Mouse (Mus musculus): Measurements from ENCODE around the gene Rnls.
"Not testable (repeated sequence)": the region's sequence is repeated elsewhere in the genome, so short reads cannot be mapped to it uniquely, and the experiment has no call there.

Gene Rnls

DNA sequence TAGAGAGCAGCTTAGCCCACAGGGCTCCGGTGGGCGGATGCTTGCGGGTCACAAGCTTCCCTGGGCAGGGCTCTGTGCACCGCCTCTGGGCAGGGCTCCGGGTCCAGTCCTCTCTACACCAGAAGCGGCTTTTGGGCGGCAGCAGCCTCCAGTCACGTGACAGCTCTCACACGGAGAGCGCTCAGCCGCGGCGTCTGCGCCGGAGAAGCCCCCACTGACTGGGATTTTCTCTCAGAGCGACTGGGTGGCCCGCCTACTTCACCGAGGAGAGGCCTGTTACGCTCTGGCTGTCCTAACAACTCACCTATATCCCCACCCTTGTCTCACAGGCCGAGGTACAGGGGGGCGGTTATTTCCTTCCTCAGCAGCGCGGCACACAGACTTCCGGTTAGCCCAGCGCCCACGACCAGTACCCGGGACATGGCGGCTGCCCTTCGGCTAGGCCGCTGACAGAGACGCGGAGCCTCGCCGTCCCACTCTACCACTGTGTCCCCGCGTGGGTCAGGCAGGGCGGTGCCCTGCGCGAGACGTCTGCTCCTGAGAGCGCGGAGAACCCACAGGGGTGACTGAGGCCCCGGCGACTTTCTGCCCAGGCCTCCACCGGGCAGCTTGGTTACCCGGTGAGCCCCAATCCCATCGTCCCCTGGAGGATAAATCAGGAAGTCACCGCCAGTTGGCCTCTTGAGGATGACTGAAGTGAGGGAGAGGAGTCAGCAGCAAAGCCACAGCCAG, at the start of gene Rnls:
Gene Rnls, minus strand, starts transcription at position 645 of the 732 bp plus-strand sequence.
- DNase-seq: peak; percentile 94

GRCm38 (mm10) chr19:33429457-33429856, 37.4 kb upstream of the Rnls start:
- no peak for DNase-seq

DNA sequence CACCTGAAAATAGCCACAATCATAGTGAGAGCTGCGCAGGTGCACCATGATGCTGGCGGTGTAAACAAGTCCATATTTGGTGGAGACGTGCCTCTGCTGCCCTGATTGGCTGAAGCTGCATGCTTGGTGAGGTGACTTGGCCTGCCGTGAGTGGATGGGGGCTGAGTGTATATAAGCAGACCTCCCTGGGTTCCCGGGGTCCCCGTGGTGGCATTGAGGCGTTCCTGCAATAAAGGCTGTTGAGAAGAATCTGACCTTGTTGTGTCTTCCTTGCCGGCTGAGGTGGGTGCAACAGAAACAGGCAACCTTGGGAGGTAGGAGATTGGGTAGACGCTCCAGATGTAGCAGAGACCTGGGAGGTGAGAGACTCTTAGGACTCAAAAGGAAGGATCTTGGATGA, 27.3 kb upstream of the Rnls start:
- DNase-seq: not testable (repeated sequence)

GRCm38 (mm10) chr19:33380825-33381224, 11.3 kb downstream of the Rnls start:
- no peak for DNase-seq

- DNase-seq: peak; percentile 7
These were observed 11.7 kb downstream of the Rnls start for GRCm38 (mm10) chr19:33380386-33380785.

DNA sequence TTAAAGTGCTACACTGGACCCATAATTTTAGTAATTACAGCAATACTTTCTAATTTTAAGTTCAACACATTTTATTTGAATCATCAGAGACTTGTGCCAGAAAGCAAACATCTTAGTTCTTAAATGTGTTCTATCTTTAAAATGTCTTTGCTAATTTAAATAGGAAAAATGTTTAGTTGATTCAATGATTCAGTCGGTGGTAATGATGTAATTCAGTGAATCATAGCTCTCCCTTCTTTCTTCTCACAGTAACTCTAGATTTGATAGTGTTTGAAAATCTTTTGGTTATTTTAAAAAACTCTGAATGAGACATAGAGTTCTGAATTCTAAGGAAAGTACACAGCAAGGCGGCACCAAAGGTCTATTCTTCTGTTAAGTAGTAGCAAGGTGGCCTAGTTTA, 23.3 kb downstream of the Rnls start:
- no peak for DNase-seq

GRCm38 (mm10) chr19:33366661-33367060, 25.4 kb downstream of the Rnls start:
- DNase-seq: peak; percentile 68

GRCm38 (mm10) chr19:33357019-33357418, 35.1 kb downstream of the Rnls start:
- no peak for DNase-seq

DNA sequence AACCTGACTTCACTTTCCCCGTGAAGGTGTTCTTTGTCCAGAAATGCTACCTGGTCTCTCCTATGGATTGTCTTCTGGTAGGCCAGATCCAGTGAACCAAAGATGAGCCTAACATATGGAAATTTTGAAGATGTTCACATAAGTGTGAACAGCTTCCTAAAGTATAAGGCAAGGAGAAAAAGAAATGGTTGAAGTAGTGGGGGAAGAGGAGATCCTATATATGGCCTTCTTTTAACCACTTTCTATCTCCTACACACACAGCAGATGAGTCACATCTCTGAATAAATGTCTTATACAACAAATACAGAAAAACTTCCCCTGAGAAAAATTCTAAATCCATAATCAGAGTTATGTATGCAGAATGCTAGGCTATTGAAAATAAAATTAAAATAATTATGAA, 52.0 kb downstream of the Rnls start:
- no peak for DNase-seq

DNA sequence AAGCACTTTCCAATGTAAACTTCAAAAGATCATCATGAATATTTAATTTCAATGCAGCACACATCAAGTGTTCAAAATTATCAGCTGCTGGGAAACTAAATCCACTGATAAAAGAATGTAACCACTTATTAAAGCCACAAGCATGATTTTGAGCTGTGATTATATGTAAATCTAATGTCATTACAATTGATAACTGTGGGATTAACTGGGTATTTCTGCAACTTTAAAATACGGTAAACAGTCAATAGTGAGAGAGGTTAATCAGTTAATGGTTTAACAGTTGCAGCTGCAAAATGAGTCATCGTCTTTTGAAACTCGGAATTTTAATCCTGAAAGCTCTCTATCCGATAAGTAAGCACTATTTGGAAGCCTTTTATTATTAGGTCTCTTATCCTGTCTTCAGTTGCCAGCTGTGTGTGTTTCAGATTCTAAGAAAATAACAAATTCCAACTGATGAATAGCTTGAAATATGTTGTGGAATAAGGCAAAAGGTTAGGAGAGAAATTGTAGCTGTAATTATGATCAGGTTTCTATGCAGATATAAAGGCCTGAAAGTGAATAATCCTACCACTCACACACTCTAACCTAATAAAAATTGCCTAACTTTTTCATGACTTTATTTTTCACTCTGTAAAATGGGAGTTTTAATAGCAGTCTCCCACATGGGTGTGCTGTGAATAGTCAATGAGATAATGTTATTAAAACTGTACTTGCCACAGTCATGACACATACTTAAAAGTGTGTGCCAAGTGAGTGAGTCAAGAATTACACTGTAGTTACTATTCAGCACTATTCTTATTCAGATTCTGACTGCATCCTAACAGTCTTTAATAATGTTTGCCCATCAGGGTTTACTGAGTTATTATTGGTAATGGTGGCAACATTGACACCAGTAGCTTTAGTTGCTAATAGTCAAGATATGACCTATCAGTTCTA, 65.1 kb downstream of the Rnls start:
- DNase-seq: no peak

- DNase-seq: no peak
These were observed 73.3 kb downstream of the Rnls start for GRCm38 (mm10) chr19:33318785-33319184.

DNA sequence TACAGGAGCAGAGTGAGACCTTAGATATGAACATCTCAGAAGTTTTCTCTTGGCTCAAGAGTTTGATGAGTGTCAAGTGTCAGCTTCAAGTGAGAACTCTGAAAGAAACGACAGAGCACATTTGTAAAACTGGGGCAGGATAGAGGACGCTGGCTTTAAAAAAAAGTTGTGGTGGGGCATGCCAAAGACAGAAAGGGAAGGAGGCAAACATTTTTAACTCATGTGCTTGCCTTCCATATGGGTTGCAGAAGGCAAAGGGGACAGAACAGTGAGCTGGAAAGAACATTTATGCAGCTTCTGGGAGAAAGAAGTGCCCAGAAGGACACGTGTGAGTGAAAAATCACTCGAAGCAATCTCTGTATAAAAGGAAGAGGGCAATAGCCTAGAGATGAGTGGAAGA, 75.0 kb downstream of the Rnls start:
- no peak for DNase-seq

GRCm38 (mm10) chr19:33299726-33300292, 92.3 kb downstream of the Rnls start:
- DNase-seq: no peak

DNA sequence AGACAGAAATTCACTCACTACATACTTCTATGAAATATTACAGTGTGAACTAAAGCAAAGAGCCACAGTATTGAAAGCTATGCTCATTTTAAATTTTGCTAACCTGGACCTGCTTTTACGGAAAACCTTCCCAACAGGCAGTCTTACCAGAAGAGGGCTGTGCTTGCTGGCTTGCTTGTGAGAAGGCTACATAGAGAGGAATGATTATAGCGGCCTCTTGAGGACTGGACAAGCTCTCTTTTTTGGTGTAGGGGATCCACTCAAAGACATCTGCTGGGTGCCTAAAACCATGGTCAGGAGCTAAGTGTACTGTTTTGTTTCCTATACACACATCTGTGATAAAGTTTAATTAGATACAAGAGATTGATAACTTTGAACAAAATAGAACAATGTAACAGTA, 95.8 kb downstream of the Rnls start:
- DNase-seq: no peak

DNA sequence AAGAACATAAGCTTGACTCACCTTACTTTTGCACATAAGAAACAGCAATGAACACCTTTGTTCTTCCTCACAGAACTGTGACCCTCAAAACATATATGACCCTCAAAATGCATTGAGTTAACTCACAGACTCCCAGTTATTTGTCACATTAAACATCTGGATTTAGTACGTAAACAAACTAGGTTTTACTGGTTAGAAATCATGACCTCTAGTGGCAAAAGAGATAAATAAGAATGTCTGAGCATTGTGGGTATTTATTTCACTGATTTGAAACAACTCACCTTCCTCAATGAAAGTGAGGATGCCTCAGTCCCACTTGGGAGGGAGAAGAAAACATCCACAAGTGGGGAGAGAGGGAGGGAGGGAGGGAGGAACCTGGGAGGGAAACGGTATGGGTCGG, 109.1 kb downstream of the Rnls start:
- no peak for DNase-seq

GRCm38 (mm10) chr19:33276421-33276820, 115.7 kb downstream of the Rnls start:
- no peak for DNase-seq

DNA sequence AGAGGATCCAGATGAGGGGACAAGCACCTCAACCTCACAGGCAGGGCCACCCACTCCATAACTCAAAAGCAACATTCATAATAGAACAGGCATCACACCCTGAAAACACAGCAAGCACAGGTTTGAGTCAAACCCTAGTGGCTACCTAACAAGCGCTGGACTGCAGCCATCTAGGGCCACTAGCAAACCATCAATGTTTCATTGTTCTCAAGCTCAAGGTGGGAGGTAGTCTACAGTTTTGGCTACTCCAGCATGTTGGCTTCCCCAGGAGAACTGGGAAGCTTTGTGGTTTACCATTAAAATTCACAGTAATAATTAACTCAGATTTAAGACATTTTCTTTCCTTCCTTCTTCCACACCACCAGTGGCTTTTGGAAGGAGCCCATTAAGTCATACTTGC, 118.4 kb downstream of the Rnls start:
- no peak for DNase-seq

- no peak for DNase-seq
These were observed 120.5 kb downstream of the Rnls start for GRCm38 (mm10) chr19:33271571-33271970.

- DNase-seq: no peak
These were observed 121.9 kb downstream of the Rnls start for GRCm38 (mm10) chr19:33270231-33270630.

DNA sequence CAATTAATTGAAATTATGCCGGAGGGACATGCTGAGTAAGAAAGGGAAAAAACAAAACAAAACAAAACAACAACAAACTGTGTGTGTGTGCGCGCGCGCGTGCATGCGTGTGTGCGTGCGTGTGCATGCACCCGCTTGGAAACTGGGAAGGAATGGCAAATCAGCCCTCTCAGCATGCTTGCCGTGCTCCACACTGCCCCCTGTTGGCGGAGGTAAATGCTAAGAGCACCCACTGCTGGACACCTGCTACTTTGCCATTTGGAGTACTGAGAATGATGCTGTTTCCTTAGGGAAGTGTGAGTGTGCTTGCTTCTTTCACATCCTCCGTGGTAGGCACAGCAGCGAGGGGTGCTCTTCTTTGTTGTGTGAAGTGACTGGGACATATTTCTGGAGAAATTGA, 124.1 kb downstream of the Rnls start:
- no peak for DNase-seq

DNA sequence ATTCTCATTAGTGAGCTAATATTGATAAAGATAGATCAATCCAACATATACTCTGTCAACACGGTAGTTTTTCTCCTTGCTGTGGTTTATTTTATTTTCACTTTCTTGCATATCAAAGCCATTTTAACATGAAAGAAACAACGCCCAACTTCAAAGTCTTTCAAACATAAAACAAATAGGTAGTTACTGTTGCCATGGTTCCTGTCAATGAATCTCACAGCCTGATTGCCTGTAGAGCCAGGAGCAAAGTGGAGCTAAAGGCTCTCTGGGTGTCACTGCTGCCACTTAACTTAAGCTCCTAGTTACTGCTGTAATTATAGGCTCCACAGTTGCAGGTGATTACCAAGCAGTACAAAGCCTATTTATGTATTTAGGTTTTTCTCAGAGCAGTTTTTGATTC, 126.8 kb downstream of the Rnls start:
- no peak for DNase-seq

DNA sequence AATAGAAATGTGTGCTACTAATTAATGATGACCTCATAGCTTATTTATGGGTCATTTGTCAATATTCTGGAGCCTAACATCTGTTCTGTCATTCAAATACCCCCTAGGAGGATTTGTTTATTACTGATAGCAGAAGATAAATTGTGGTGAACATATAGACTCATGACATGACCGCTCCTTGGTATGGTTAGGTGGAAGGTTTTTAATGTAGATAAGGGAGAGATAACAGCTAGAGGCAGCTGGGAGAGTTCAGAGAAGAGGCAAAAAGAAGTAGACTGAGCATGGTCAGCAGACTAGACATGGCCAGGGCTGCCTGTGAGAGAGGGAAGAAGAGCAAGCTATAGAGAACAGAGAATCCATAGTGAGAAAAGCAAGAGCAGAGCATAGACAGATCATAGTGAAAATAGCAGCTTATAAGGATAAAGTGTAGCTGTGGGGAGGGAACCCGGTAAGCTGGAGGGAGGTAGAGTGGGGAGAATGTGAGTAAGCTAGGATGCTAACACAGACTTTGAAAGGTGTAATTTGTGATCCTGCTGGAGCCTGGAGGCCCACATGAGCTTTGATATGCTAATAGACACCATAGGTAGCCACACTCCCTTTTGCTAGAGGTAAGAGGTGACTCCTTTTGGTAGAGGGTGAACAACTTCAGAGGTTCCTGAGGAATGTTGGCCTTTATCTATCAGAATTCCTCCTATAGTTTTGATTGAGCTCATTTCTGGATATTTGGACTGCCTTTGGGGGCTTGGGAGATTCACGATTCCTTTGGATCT, 127.7 kb downstream of the Rnls start:
- no peak for DNase-seq

- DNase-seq: no peak
These were observed 129.7 kb downstream of the Rnls start for GRCm38 (mm10) chr19:33262421-33262820.

Measured in lung, postnatal 10 days (tissue).